In genomic region chr2:132649352-132649870, GRCm38 (mm10) we compare ENCODE assay signal across 23 mouse cellular contexts. TPM values are rescaled to one million over a fixed set of nuclear protein-coding genes. Genes with fewer than 3 reads are reported as not detected.
DNase-seq lines count a peak whose midpoint lies in the region; TF ChIP-seq lines count a peak whose summit lies in the region.
"Had no signal": no experiment of that assay in that cellular context is flagged by ENCODE, and none has a peak within 500 bp of the region (broad histone marks: within the 10 kb centered on the region; RNA-seq: fewer than 3 reads in every experiment).

No protein-coding gene starts in this region.

- peak overlapping the region; percentile 82 for H3K27ac ChIP-seq in gastrocnemius, adult 2 months
- no peak overlapping the region for H3K27ac ChIP-seq in ES-E14 (ENCODE audit: insufficient read depth, low read depth, low read length, poor library complexity, severe bottlenecking)
- H3K27ac ChIP-seq: embryonic facial prominence, embryonic 12.5 days; embryonic facial prominence, embryonic 15.5 days; heart, adult 2 months; heart, embryonic 10.5 days; heart, embryonic 13.5 days; hindbrain, embryonic 14.5 days; hindbrain, postnatal 0 days had no signal

- in situ Hi-C loops in ES-E14 (cut with MboI; ENCODE audit: low sequenced_read_pairs in 2 of 2, unreplicated experiment in 2 of 2) = no loop called here

- intact Hi-C loops in gastrocnemius, adult 2 months (cut with DNase I) = no loop called here
- intact Hi-C loops in gastrocnemius, postnatal 36 days (cut with DNase I) = no loop called here

- H3K36me3 ChIP-seq in ES-E14 (ENCODE audit: control insufficient read depth, insufficient read depth, low read length, poor library complexity, severe bottlenecking) = no peaks in the 10 kb centered on the region
- H3K36me3 ChIP-seq: embryonic facial prominence, embryonic 12.5 days; embryonic facial prominence, embryonic 15.5 days; heart, embryonic 10.5 days; heart, embryonic 13.5 days had no signal

- H3K9ac ChIP-seq in ES-E14 (ENCODE audit: insufficient read depth, low read depth, low read length, poor library complexity, severe bottlenecking) = no peak overlapping the region
- H3K9ac ChIP-seq: embryonic facial prominence, embryonic 12.5 days; embryonic facial prominence, embryonic 15.5 days; heart, embryonic 13.5 days; hindbrain, embryonic 14.5 days had no signal

- no peak for TF ChIP-seq CTCF in gastrocnemius, adult 2 months (IDR thresholded peaks at IDR 0.05)

- no peaks in the 10 kb centered on the region for H3K9me3 ChIP-seq in ES-E14 (ENCODE audit: control insufficient read depth, insufficient read depth, low read depth, low read length)
- H3K9me3 ChIP-seq: embryonic facial prominence, embryonic 12.5 days; embryonic facial prominence, embryonic 15.5 days; heart, embryonic 10.5 days; heart, embryonic 13.5 days had no signal

- peak; percentile 65 for DNase-seq in gastrocnemius, adult 2 months
- no peak for DNase-seq in gastrocnemius, postnatal 36 days
- peak; percentile 20 for DNase-seq in ES-E14 (ENCODE audit: low read depth, low spot score)
- DNase-seq in gastrocnemius, postnatal 25 days = peak; percentile 55
- no peak for DNase-seq in thymus, postnatal 25 days
- DNase-seq in right cerebral cortex, postnatal 10 days (ENCODE audit: low spot score in 2 of 2) = no peak
- DNase-seq: adrenal gland, adult 2 months; adrenal gland, postnatal 14 days; B cell, adult 2 months; cerebellum, adult 11 months; cerebellum, adult 2 months; cerebellum, adult 9-11 months; cerebellum, postnatal 25 days; heart, adult 2 months; heart, postnatal 14 days; heart, postnatal 4 days; kidney, adult 18-20 months had no signal

- peaks cover 0 to 10% of the 10 kb centered on the region in 2 experiments for H3K4me1 ChIP-seq in ES-E14 (ENCODE audit: control insufficient read depth in 2 of 2, insufficient read depth in 2 of 2, low read length in 2 of 2, poor library complexity in 1 of 2)
- H3K4me1 ChIP-seq: heart, embryonic 10.5 days; heart, embryonic 13.5 days had no signal

- H3K4me3 ChIP-seq in gastrocnemius, adult 2 months = no peak overlapping the region
- H3K4me3 ChIP-seq in ES-E14 (ENCODE audit: insufficient read depth in 1 of 2, low read depth in 1 of 2, low read length in 2 of 2, poor library complexity in 1 of 2, severe bottlenecking in 1 of 2) = no peak overlapping the region
- H3K4me3 ChIP-seq: embryonic facial prominence, embryonic 12.5 days; embryonic facial prominence, embryonic 15.5 days; heart, adult 2 months; heart, embryonic 10.5 days; heart, embryonic 13.5 days had no signal

TF ChIP-seq in ES-E14, 5 proteins besides CTCF, POLR2A, EP300 and RAD21:
- no peak for TF ChIP-seq ZNF384 (IDR thresholded peaks at IDR 0.05; ENCODE audit: low read depth, low read length)
- TF ChIP-seq CHD2 (IDR thresholded peaks at IDR 0.05; ENCODE audit: low read depth, low read length) = no peak
- TF ChIP-seq MAFK (IDR thresholded peaks at IDR 0.05; ENCODE audit: insufficient read depth, low read depth, low read length) = no peak
- TF ChIP-seq ZC3H11A (IDR thresholded peaks at IDR 0.05; ENCODE audit: borderline replicate concordance, low read depth, low read length) = no peak
- no peak for TF ChIP-seq HCFC1 (IDR thresholded peaks at IDR 0.05; ENCODE audit: borderline replicate concordance, insufficient read depth, low read length)

RNA-seq across cellular contexts. Expression of gene Shld1, which starts 37.3 kb away (rescaled TPM):
- total RNA-seq in gastrocnemius, adult 2 months (2021) = 1 to 10 TPM; 6.2 to 6.9 TPM
- total RNA-seq in gastrocnemius, postnatal 36 days (2021) = 1 to 10 TPM; 4.2 to 4.6 TPM
- total RNA-seq in ES-E14 (2012; rRNA removed) = 8.9 and 9.2 TPM in 2 replicates
- 1 to 10 TPM; 5.0 TPM for total RNA-seq in gastrocnemius, postnatal 25 days (2021)

Comparison
In these comparisons a context has a peak if more than half of its experiments do, and no peak if none do; other contexts are left out.
1. DNase-seq: peak in gastrocnemius, adult 2 months (single experiment), ES-E14 (single experiment) and gastrocnemius, postnatal 25 days (single experiment); none in gastrocnemius, postnatal 36 days (0 of 2), thymus, postnatal 25 days (single experiment) and right cerebral cortex, postnatal 10 days (0 of 2).